Mouse (Mus musculus): ENCODE measurements around the gene Olfr1284.

- TF ChIP-seq CTCF (IDR thresholded peaks at IDR 0.05) (no peak), EP300 (IDR thresholded peaks at IDR 0.05) (no peak)
Observed at GRCm38 (mm10) chr2:111422931-111423330, 47.6 kb downstream of the Olfr1284 start, which contains the start of gene Olfr1286.
